Mouse (Mus musculus) limb, embryonic 12.5 days (tissue): ENCODE measurements around the gene Hyal1. TPM values are rescaled to one million over a fixed set of nuclear protein-coding genes. Genes with fewer than 3 reads are reported as not detected.

Experiments
- ATAC-seq: fragments of 200-750 bp; cut with Nextera tagmentation; 2 replicates; pipeline ENCODE4 v1.8.0; 2017; ENCODE audit warnings: low read depth, moderate TSS enrichment; ENCODE audit not compliant: insufficient number of reproducible peaks, insufficient read depth, low FRiP score, low TSS enrichment
- H3K27ac ChIP-seq: fragments of 300-500 bp; sonication (generic); 2 replicates; pipeline ENCODE4 v1.5.1; 2016; ENCODE audit warnings: mild to moderate bottlenecking, moderate library complexity
- H3K27me3 ChIP-seq: fragments of 300-500 bp; sonication (generic); 2 replicates; pipeline ENCODE4 v1.6.1; 2016; ENCODE audit warnings: mild to moderate bottlenecking, moderate library complexity
- H3K36me3 ChIP-seq: fragments of 300-500 bp; sonication (generic); 2 replicates; pipeline ENCODE4 v1.6.1; 2016; ENCODE audit warnings: mild to moderate bottlenecking, moderate library complexity
- H3K4me1 ChIP-seq: fragments of 300-500 bp; sonication (generic); replicated peaks from 2 replicates; pipeline ENCODE4 v1.6.1; 2016
- H3K4me2 ChIP-seq: fragments of 300-500 bp; sonication (generic); 2 replicates; pipeline ENCODE4 v1.6.1; 2016; ENCODE audit warnings: mild to moderate bottlenecking, moderate library complexity
- H3K4me3 ChIP-seq: fragments of 300-500 bp; sonication (generic); replicated peaks from 2 replicates; pipeline ENCODE4 v1.5.1; 2016; ENCODE audit warnings: mild to moderate bottlenecking
- H3K9ac ChIP-seq: fragments of 300-500 bp; sonication (generic); replicated peaks from 2 replicates; pipeline ENCODE4 v1.6.1; 2016; ENCODE audit warnings: mild to moderate bottlenecking, moderate library complexity
- H3K9me3 ChIP-seq: fragments of 300-500 bp; sonication (generic); 2 replicates; pipeline ENCODE4 v1.6.1; 2016; ENCODE audit warnings: mild to moderate bottlenecking, moderate library complexity
- WGBS: fragments of 180-500 bp; shearing (Covaris S2); methylation state at CpG from one replicate; pipeline ENCODE4 v1.1.7; 2016; 5-methylcytosine and 5-hydroxymethylcytosine counted together
- polyA plus RNA-seq: library from polyadenylated mRNA; unstranded; fragments of >200 nt; fragmentation: Nextera tagmentation; extraction: Ambion mirVana; gene quantifications from 2 replicates; pipeline ENCODE4 v1.2.1, GENCODE M21; 2016

The Hyal1 gene
- polyA plus RNA-seq, 1 experiment from 2014 or later: 13.7 TPM

GRCm38 (mm10) chr9:107600745-107601144 lies 24.0 kb downstream of the Hyal1 start:
- peaks cover 35% of the 10 kb centered on the region for H3K4me1 ChIP-seq
- H3K9me3 ChIP-seq: no peaks in the 10 kb centered on the region
- peaks cover 4% of the 10 kb centered on the region; the same call in 1 of the 2 replicates for H3K36me3 ChIP-seq
- no peak overlapping the region for H3K4me3 ChIP-seq
- H3K9ac ChIP-seq: no peak overlapping the region
- WGBS: 79% methylated on average over 12 of the region's 12 CpGs
- no peak for ATAC-seq
- H3K4me2 ChIP-seq: no peak overlapping the region
- peaks cover 8% of the 10 kb centered on the region for H3K27me3 ChIP-seq
- no peak overlapping the region for H3K27ac ChIP-seq

GRCm38 (mm10) chr9:107601275-107601674 lies 24.5 kb downstream of the Hyal1 start:
- H3K27ac ChIP-seq: no peak overlapping the region
- no peak overlapping the region for H3K9ac ChIP-seq
- H3K4me3 ChIP-seq: no peak overlapping the region
- peaks cover 4% of the 10 kb centered on the region; the same call in 1 of the 2 replicates for H3K36me3 ChIP-seq
- H3K9me3 ChIP-seq: no peaks in the 10 kb centered on the region
- H3K4me2 ChIP-seq: no peak overlapping the region
- H3K27me3 ChIP-seq: peaks cover 8% of the 10 kb centered on the region
- peaks cover 40% of the 10 kb centered on the region for H3K4me1 ChIP-seq
- 82% methylated on average over 11 of the region's 11 CpGs for WGBS
- ATAC-seq: no peak

DNA sequence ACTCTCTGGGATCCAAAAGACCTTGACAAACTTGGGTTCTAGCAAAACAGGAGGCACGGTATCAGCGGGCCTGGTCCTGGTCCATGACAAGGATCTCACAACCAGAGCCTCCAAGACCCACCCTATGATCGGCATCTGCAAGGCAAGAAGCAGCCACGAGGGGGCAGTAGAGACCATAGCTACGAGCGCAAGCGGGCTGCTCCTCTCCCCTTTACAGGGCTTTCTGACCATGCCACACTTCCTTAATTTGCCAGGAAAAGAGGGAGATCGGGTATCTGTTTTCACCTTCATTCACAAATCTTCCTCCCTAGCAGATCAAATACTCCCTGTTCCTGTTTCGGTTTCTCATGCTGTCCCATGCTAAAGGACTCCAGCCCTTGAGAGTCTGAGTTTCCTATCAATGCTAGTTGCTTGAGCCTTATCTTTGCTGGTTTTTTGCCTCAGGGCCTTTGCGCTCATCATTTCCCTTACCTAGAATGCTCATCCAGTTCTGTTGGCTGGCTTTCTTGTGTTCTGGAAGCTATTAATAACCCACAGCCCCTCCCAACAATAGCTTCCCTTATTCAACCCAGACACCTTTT lies 25.4 kb downstream of the Hyal1 start:
- WGBS: 11% methylated on average over 10 of the region's 10 CpGs
- Histone ChIP-seq H3K36me3 (peaks cover 4% of the 10 kb centered on the region; the same call in 1 of the 2 replicates), H3K4me1 (peaks cover 49% of the 10 kb centered on the region), H3K4me3 (no peak overlapping the region), H3K9ac (0 out of 2 replicates have a peak overlapping the region, but pooled peaks have one; percentile 5), H3K27me3 (peaks cover 8% of the 10 kb centered on the region), H3K27ac (0 out of 2 replicates have a peak overlapping the region, but pooled peaks have one; percentile 5), H3K4me2 (no peak overlapping the region), H3K9me3 (no peaks in the 10 kb centered on the region)
- ATAC-seq: no peak

DNA sequence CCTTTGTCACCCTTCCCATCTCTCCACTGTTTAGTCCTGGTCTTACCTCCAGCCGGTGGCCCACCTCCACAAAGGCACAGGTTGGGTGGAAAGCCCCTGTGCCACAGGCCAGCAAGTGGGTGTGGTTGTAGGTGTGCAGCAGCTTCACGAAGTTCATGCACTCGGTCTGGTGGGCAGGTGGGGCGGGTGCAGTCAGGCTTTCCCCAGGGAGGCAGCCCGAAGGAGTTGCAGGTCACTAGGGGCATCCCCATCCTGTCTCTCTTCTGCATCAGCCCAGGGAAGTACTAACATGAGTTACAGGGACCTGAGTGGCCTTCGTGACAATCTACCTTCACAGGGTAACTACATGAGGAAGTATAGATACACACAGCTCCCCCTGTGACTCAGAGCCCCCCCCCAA lies 26.5 kb downstream of the Hyal1 start:
- H3K4me3 ChIP-seq: no peak overlapping the region
- H3K9me3 ChIP-seq: no peaks in the 10 kb centered on the region
- H3K36me3 ChIP-seq: peaks cover 4% of the 10 kb centered on the region; the same call in 1 of the 2 replicates
- no peak overlapping the region for H3K4me2 ChIP-seq
- H3K4me1 ChIP-seq: peaks cover 60% of the 10 kb centered on the region
- H3K9ac ChIP-seq: no peak overlapping the region
- peaks cover 8% of the 10 kb centered on the region for H3K27me3 ChIP-seq
- no peak overlapping the region for H3K27ac ChIP-seq
- ATAC-seq: no peak
- WGBS: 79% methylated on average over 6 of the region's 6 CpGs

GRCm38 (mm10) chr9:107605041-107605661 lies 28.4 kb downstream of the Hyal1 start:
- H3K36me3 ChIP-seq: no peaks in the 10 kb centered on the region
- no peaks in the 10 kb centered on the region for H3K9me3 ChIP-seq
- H3K27me3 ChIP-seq: no peaks in the 10 kb centered on the region; the same call in 1 of the 2 replicates
- WGBS: 38% methylated on average over 23 of the region's 23 CpGs
- ATAC-seq: no peak
- H3K4me3 ChIP-seq: peak overlapping the region; percentile 20
- peak overlapping the region; percentile 74 for H3K27ac ChIP-seq
- peaks cover 79% of the 10 kb centered on the region for H3K4me1 ChIP-seq
- H3K9ac ChIP-seq: peak overlapping the region; percentile 34
- H3K4me2 ChIP-seq: peak overlapping the region; percentile 45

DNA sequence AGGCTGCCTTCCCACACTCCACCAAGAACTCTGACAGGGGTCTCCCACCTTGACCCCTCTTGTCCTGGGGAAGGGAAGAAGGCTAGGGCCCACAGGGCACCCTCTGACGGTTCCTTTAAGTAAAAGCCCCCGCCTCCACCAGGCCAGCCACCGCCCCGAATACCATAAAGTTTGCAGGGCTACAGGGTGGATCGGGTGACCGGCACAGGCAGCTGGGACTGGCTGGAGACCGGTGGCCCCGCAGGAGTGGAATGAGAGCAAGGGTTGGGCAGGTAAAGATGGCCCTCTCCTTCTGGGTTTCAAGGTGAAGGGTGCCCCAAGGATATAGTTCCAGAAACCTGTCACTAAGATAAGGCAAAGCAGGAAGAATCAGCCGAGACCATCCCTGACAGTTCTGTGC lies 29.9 kb downstream of the Hyal1 start:
- ATAC-seq: no peak
- WGBS: 3% methylated on average over 9 of the region's 9 CpGs
- Histone ChIP-seq H3K9ac (peak overlapping the region; percentile 28), H3K27ac (peak overlapping the region; percentile 74), H3K4me2 (peak overlapping the region; percentile 56), H3K27me3 (no peaks in the 10 kb centered on the region), H3K36me3 (no peaks in the 10 kb centered on the region), H3K4me1 (peaks cover 93% of the 10 kb centered on the region), H3K4me3 (peak overlapping the region; percentile 21), H3K9me3 (no peaks in the 10 kb centered on the region)

GRCm38 (mm10) chr9:107607036-107607435 lies 30.3 kb downstream of the Hyal1 start:
- Histone ChIP-seq H3K9me3 (no peaks in the 10 kb centered on the region), H3K4me3 (peak overlapping the region; percentile 21), H3K4me1 (peaks cover 97% of the 10 kb centered on the region), H3K36me3 (no peaks in the 10 kb centered on the region), H3K4me2 (peak overlapping the region; percentile 56), H3K9ac (peak overlapping the region; percentile 28), H3K27ac (peak overlapping the region; percentile 74), H3K27me3 (no peaks in the 10 kb centered on the region)
- no peak for ATAC-seq
- WGBS: 62% methylated on average over 2 of the region's 2 CpGs

- H3K27me3 ChIP-seq: no peaks in the 10 kb centered on the region
Measured at GRCm38 (mm10) chr9:107607653-107608245, 31.0 kb downstream of the Hyal1 start.

DNA sequence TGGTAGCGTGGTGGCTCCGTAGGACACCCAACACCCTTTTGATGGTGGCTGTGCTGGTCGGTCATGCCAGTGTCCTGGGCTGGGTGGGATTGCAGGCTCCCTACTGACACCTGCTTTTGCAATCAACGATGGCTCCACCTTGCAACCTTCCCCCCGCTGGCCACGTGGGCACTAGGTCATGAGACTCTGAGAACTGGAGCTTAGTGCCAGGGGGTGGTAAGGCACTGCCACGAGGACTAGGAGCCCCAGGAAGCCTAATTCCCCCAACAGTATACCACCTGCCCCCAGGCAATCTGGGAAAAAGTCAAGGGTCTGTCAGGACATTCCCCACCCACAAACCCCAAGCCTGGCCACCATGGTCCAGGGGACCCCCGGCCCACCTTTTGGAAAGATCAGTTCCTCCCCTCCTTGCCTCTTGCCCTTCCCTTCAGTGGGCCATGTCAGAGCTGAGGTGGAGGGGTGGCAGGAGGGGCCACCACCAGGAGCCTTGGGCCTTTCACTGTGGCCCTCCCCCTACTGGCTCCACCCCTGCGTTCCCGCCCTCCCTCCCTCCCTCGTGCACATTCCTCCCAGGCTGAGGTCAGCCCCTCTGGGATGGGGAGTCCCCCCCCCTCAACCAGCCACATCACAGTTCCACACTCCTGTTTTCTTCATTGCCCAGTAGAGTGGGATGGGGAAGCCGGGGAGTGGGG lies 32.2 kb downstream of the Hyal1 start, which contains the start of gene Sema3b:
Gene Sema3b (minus strand): TSS at position 489 of the 692 bp plus-strand sequence.
- H3K4me1 ChIP-seq: peaks cover 91% of the 10 kb centered on the region
- H3K9ac ChIP-seq: 0 out of 2 replicates have a peak within 1 kb of the TSS, but pooled peaks have one; percentile 18
- H3K27ac ChIP-seq: peak within 1 kb of the TSS; percentile 74
- peaks cover 6% of the 10 kb centered on the region for H3K36me3 ChIP-seq
- H3K9me3 ChIP-seq: no peaks in the 10 kb centered on the region
- peak; percentile 6; the same call in 1 of the 2 replicates for ATAC-seq
- WGBS: 36% methylated on average over 12 of the region's 12 CpGs
- no peaks in the 10 kb centered on the region for H3K27me3 ChIP-seq
- H3K4me2 ChIP-seq: peak within 1 kb of the TSS; percentile 56
- H3K4me3 ChIP-seq: no peak within 1 kb of the TSS

More at GRCm38 (mm10) chr9:107607653-107608245, 31.0 kb downstream of the Hyal1 start:
- ATAC-seq: no peak
- H3K27ac ChIP-seq: peak overlapping the region; percentile 74
- WGBS: 48% methylated on average over 9 of the region's 9 CpGs
- H3K4me3 ChIP-seq: no peak overlapping the region
- no peaks in the 10 kb centered on the region for H3K36me3 ChIP-seq
- H3K4me2 ChIP-seq: peak overlapping the region; percentile 56
- H3K4me1 ChIP-seq: peaks cover 95% of the 10 kb centered on the region
- H3K9ac ChIP-seq: 0 out of 2 replicates have a peak overlapping the region, but pooled peaks have one; percentile 18
- no peaks in the 10 kb centered on the region for H3K9me3 ChIP-seq

DNA sequence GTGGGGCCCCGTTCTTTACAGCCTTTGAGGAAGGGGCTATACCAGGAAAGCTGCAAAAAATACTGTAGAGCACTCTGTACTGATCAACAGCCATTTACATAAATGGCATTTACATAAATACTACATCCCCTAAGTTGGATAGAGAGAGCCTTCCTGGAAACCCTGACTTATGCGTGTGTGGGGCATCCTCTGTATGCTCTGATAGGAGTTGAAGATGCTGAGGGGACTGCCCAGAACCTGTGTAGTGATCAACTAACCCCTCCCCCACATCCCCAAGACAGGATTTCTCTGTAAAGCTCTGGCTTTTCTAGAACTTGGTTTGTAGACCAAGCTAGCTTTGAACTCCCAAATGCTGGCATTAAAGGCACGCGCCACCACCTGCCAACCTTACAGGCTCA lies 32.7 kb downstream of the Hyal1 start:
- H3K27ac ChIP-seq: peak overlapping the region; percentile 74
- H3K4me2 ChIP-seq: peak overlapping the region; percentile 56; the same call in 1 of the 2 replicates

More for the DNA sequence above, 32.7 kb downstream of the Hyal1 start:
- Histone ChIP-seq H3K4me3 (no peak overlapping the region), H3K36me3 (peaks cover 11% of the 10 kb centered on the region), H3K4me1 (peaks cover 85% of the 10 kb centered on the region), H3K9me3 (no peaks in the 10 kb centered on the region), H3K27me3 (no peaks in the 10 kb centered on the region), H3K9ac (no peak overlapping the region)
- WGBS: 62% methylated on average over 4 of the region's 4 CpGs
- no peak for ATAC-seq
